Mouse (Mus musculus) small intestine, adult 2 months (tissue): ENCODE results near the gene Qprt. TPM values are rescaled to one million over a fixed set of nuclear protein-coding genes. Genes with fewer than 3 reads are reported as not detected.
A peak's percentile ranks its signal among the peaks of the same experiment; 100 is the strongest.
"Not testable (repeated sequence)": the region's sequence is repeated elsewhere in the genome, so short reads cannot be mapped to it uniquely, and the experiment has no call there.

Source experiments
- H3K27ac ChIP-seq: fragments of 200-500 bp; 2 replicates; pipeline ENCODE4 v1.5.1; 2012; ENCODE audit warnings: low read depth, low read length, control low read depth, inconsistent platforms; ENCODE audit not compliant: insufficient read depth
- H3K27me3 ChIP-seq: fragments of 200-500 bp; 2 replicates; pipeline ENCODE4 v1.6.1; 2012; ENCODE audit warnings: mild to moderate bottlenecking, moderate library complexity, low read length, inconsistent platforms; ENCODE audit not compliant: control insufficient read depth, insufficient read depth
- H3K36me3 ChIP-seq: fragments of 200-500 bp; 2 replicates; pipeline ENCODE4 v1.6.1; 2012; ENCODE audit warnings: mild to moderate bottlenecking, low read length, control low read depth, inconsistent platforms; ENCODE audit not compliant: control insufficient read depth, insufficient read depth
- H3K4me1 ChIP-seq: fragments of 200-500 bp; 2 replicates; pipeline ENCODE4 v1.6.1; 2012; ENCODE audit warnings: low read length, inconsistent platforms, mixed read lengths; ENCODE audit not compliant: control insufficient read depth, insufficient read depth, insufficient read length
- H3K4me3 ChIP-seq: fragments of 200-500 bp; 2 replicates; pipeline ENCODE4 v1.5.1; 2012; ENCODE audit warnings: low read depth, mild to moderate bottlenecking, control low read depth, inconsistent platforms, low read length, moderate library complexity
- CTCF ChIP-seq: fragments of 200-500 bp; IDR thresholded peaks from 2 replicates; pipeline ENCODE4 v1.5.1; 2012; ENCODE audit warnings: low read depth, mild to moderate bottlenecking, control low read depth, inconsistent platforms, low read length, moderate library complexity, mixed read lengths; ENCODE audit not compliant: insufficient replicate concordance, insufficient read length; ENCODE audit errors: extremely low read depth
- POLR2A ChIP-seq: fragments of 200-500 bp; IDR thresholded peaks from 2 replicates; pipeline ENCODE4 v1.6.1; 2012; ENCODE audit warnings: low read depth, mild to moderate bottlenecking, control low read depth, inconsistent platforms, low read length, moderate library complexity
- WGBS: fragments of 180-500 bp; shearing (Covaris S2); methylation state at CpG from one replicate; pipeline ENCODE4 v1.1.7; 2018; 5-methylcytosine and 5-hydroxymethylcytosine counted together
- polyA plus RNA-seq: library from polyadenylated mRNA; depleted of rRNA; stranded (reverse); fragments of >200 nt; gene quantifications from 2 replicates; pipeline ENCODE4 v1.2.3, GENCODE M21; 2012

Gene Qprt
- polyA plus RNA-seq, 1 experiment: 1.7 TPM

GRCm38 (mm10) chr7:127096456-127096855 lies 25.6 kb downstream of the Qprt start:
- TF ChIP-seq POLR2A (no peak), CTCF (no peak)
- H3K4me1 ChIP-seq: peaks cover 9% of the 10 kb centered on the region; the same call in 1 of the 2 replicates
- WGBS: 79% methylated on average over 7 of the region's 7 CpGs
- H3K27me3 ChIP-seq: no peaks in the 10 kb centered on the region
- no peak overlapping the region for H3K4me3 ChIP-seq
- H3K27ac ChIP-seq: no peak overlapping the region
- H3K36me3 ChIP-seq: no peaks in the 10 kb centered on the region

- no peaks in the 10 kb centered on the region for H3K27me3 ChIP-seq
- TF ChIP-seq CTCF (no peak), POLR2A (no peak)
- H3K4me3 ChIP-seq: no peak overlapping the region
- WGBS: 53% methylated on average over 3 of the region's 3 CpGs
- peaks cover 24% of the 10 kb centered on the region for H3K4me1 ChIP-seq
- H3K27ac ChIP-seq: no peak overlapping the region
- no peaks in the 10 kb centered on the region for H3K36me3 ChIP-seq
Measured at GRCm38 (mm10) chr7:127093914-127094313, 28.1 kb downstream of the Qprt start.

GRCm38 (mm10) chr7:127091114-127091896 lies 30.7 kb downstream of the Qprt start, which contains the start of gene AI467606:
Gene AI467606 (plus strand): TSS chr7:127091359.
- H3K36me3 ChIP-seq: no peaks in the 10 kb centered on the region
- WGBS: 53% methylated on average over 16 of the region's 16 CpGs
- H3K27ac ChIP-seq: peak within 1 kb of the TSS; percentile 89
- H3K4me3 ChIP-seq: peak within 1 kb of the TSS; percentile 62
- no peaks in the 10 kb centered on the region for H3K27me3 ChIP-seq
- no peak for TF ChIP-seq CTCF
- TF ChIP-seq POLR2A: peak; percentile 30; the same call in 1 of the 2 replicates
- H3K4me1 ChIP-seq: peaks cover 26% of the 10 kb centered on the region

- Histone ChIP-seq H3K27ac (peak overlapping the region; percentile 89), H3K4me1 (peaks cover 28% of the 10 kb centered on the region), H3K36me3 (no peaks in the 10 kb centered on the region), H3K27me3 (no peaks in the 10 kb centered on the region), H3K4me3 (peak overlapping the region; percentile 45)
- 85% methylated on average over 20 of the region's 20 CpGs for WGBS
- TF ChIP-seq POLR2A: no peak
- no peak for TF ChIP-seq CTCF
Measured at GRCm38 (mm10) chr7:127090154-127091113, 31.6 kb downstream of the Qprt start.

- WGBS: 10% methylated on average over 27 of the region's 27 CpGs
- Histone ChIP-seq H3K4me1 (peaks cover 28% of the 10 kb centered on the region), H3K27me3 (no peaks in the 10 kb centered on the region), H3K27ac (peak overlapping the region; percentile 86), H3K36me3 (no peaks in the 10 kb centered on the region), H3K4me3 (peak overlapping the region; percentile 49)
- TF ChIP-seq POLR2A: no peak
- TF ChIP-seq CTCF: no peak
Measured at GRCm38 (mm10) chr7:127088901-127089845, 32.9 kb downstream of the Qprt start.

- Histone ChIP-seq H3K4me1 (peaks cover 28% of the 10 kb centered on the region), H3K36me3 (no peaks in the 10 kb centered on the region), H3K4me3 (no peak overlapping the region), H3K27me3 (no peaks in the 10 kb centered on the region), H3K27ac (no peak overlapping the region)
- TF ChIP-seq CTCF (no peak), POLR2A (no peak)
- 63% methylated on average over 3 of the region's 3 CpGs for WGBS
Measured at GRCm38 (mm10) chr7:127088083-127088482, 33.9 kb downstream of the Qprt start.

DNA sequence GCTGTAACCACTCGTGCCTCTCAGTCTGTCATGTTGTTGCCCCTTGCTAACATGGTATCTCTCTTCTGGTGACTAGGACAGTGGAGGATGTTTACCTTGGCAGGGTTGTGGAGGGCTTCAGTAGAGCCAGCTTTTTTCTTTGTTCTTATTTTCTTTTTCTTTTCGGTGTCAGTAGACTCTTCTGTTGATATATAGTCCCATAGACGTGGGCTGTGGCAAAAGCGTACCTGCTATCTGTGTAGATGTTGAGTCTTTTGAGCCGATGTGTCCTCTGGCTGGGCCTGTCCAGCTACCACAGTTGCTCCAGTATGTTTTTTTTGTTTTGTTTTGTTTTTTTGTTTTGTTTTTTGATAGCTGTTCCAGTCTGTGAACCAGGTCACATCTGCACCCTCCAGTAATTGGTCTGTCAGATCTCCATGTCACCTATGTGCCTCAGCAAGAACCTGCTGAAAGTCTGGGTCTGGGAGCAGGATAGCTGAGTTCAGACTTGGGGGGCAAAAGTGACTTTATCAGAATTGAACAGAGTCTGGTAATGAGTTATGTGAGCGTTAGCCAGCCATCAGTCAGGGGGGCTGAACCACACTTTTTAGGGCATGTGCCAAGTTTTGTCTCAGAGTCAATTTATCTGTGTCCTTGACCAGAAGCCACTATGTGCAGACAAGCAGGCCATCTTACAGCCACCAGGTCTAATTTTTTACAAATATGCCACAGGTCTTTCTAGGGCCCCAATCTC lies 34.6 kb downstream of the Qprt start, which contains the start of gene Zg16:
TSS of gene Zg16 (minus strand) at position 51 of the 733 bp plus-strand sequence.
- H3K4me3 ChIP-seq, H3K27me3 ChIP-seq, H3K27ac ChIP-seq, H3K36me3 ChIP-seq: not testable (repeated sequence)
- H3K4me1 ChIP-seq: peaks cover 22% of the 10 kb centered on the region
- 82% methylated on average over 6 of the region's 6 CpGs for whole genome bisulfite sequencing

GRCm38 (mm10) chr7:127085751-127086150 lies 36.3 kb downstream of the Qprt start:
- not testable (repeated sequence) for H3K36me3 ChIP-seq, H3K4me3 ChIP-seq, H3K27ac ChIP-seq, H3K27me3 ChIP-seq
- 48% methylated on average over 6 of the region's 6 CpGs for WGBS
- H3K4me1 ChIP-seq: peaks cover 12% of the 10 kb centered on the region
